Mouse (Mus musculus): ENCODE measurements at regions not wholly inside any gene's neighbourhood (a gene's known extent, or its start where the extent isn't known, plus 50 kb on each side); places are given as distances from the start of the nearest gene placed in this dataset.

- H3K9ac ChIP-seq (ENCODE audit: low read depth, poor library complexity, severe bottlenecking) = no peak overlapping the region
- no peaks in the 10 kb centered on the region; the same call in 1 of the 2 replicates for H3K27me3 ChIP-seq (ENCODE audit: control insufficient read depth, insufficient read depth, low read length, poor library complexity, severe bottlenecking)
- no peak overlapping the region for H3K27ac ChIP-seq (ENCODE audit: insufficient read depth, low read length)
- TF ChIP-seq CTCF (IDR thresholded peaks at IDR 0.05; ENCODE audit: low read depth, low read length) (no peak), POLR2A (IDR thresholded peaks at IDR 0.05; ENCODE audit: insufficient read depth, low read length) (no peak), EP300 (IDR thresholded peaks at IDR 0.05; ENCODE audit: insufficient read depth, low read depth, low read length) (no peak)
- no peak overlapping the region for H3K4me3 ChIP-seq (ENCODE audit: low read depth, low read length)
- H3K36me3 ChIP-seq (ENCODE audit: control insufficient read depth, insufficient read depth, low read length, poor library complexity, severe bottlenecking) = no peaks in the 10 kb centered on the region
- no peaks in the 10 kb centered on the region for H3K4me1 ChIP-seq (ENCODE audit: control insufficient read depth, insufficient read depth, low read length)
- no peaks in the 10 kb centered on the region for H3K9me3 ChIP-seq (replicated peaks; ENCODE audit: control insufficient read depth, insufficient read depth, low read length, poor library complexity, severe bottlenecking)
Observed at GRCm38 (mm10) chr15:57610006-57610405, 132.6 kb upstream of the Slc22a22 start.

GRCm38 (mm10) chr15:57608519-57608918 lies 131.1 kb upstream of the Slc22a22 start:
- Histone ChIP-seq H3K9ac (ENCODE audit: low read depth, poor library complexity, severe bottlenecking) (no peak overlapping the region), H3K4me3 (ENCODE audit: low read depth, low read length) (no peak overlapping the region), H3K27ac (ENCODE audit: insufficient read depth, low read length) (no peak overlapping the region), H3K36me3 (ENCODE audit: control insufficient read depth, insufficient read depth, low read length, poor library complexity, severe bottlenecking) (no peaks in the 10 kb centered on the region), H3K9me3 (replicated peaks; ENCODE audit: control insufficient read depth, insufficient read depth, low read length, poor library complexity, severe bottlenecking) (no peaks in the 10 kb centered on the region), H3K27me3 (ENCODE audit: control insufficient read depth, insufficient read depth, low read length, poor library complexity, severe bottlenecking) (no peaks in the 10 kb centered on the region; the same call in 1 of the 2 replicates), H3K4me1 (ENCODE audit: control insufficient read depth, insufficient read depth, low read length) (no peaks in the 10 kb centered on the region)
- TF ChIP-seq CTCF (IDR thresholded peaks at IDR 0.05; ENCODE audit: low read depth, low read length) (no peak), EP300 (IDR thresholded peaks at IDR 0.05; ENCODE audit: insufficient read depth, low read depth, low read length) (no peak), POLR2A (IDR thresholded peaks at IDR 0.05; ENCODE audit: insufficient read depth, low read length) (no peak)

- H3K36me3 ChIP-seq (ENCODE audit: control insufficient read depth, insufficient read depth, low read length, poor library complexity, severe bottlenecking) = no peaks in the 10 kb centered on the region
- TF ChIP-seq CTCF (IDR thresholded peaks at IDR 0.05; ENCODE audit: low read depth, low read length) (peak; percentile 75), POLR2A (IDR thresholded peaks at IDR 0.05; ENCODE audit: insufficient read depth, low read length) (no peak)
- no peak overlapping the region for H3K4me3 ChIP-seq (ENCODE audit: low read depth, low read length)
- no peak overlapping the region for H3K9ac ChIP-seq (ENCODE audit: low read depth, poor library complexity, severe bottlenecking)
- H3K27me3 ChIP-seq (ENCODE audit: control insufficient read depth, insufficient read depth, low read length, poor library complexity, severe bottlenecking) = no peaks in the 10 kb centered on the region
- no peaks in the 10 kb centered on the region for H3K4me1 ChIP-seq (ENCODE audit: control insufficient read depth, insufficient read depth, low read length)
- no peak overlapping the region for H3K27ac ChIP-seq (ENCODE audit: insufficient read depth, low read length)
- no peaks in the 10 kb centered on the region for H3K9me3 ChIP-seq (replicated peaks; ENCODE audit: control insufficient read depth, insufficient read depth, low read length, poor library complexity, severe bottlenecking)
Observed at GRCm38 (mm10) chr15:57600562-57600961, 123.1 kb upstream of the Slc22a22 start.

- Histone ChIP-seq H3K9me3 (replicated peaks; ENCODE audit: control insufficient read depth, insufficient read depth, low read length, poor library complexity, severe bottlenecking) (no peaks in the 10 kb centered on the region), H3K4me1 (ENCODE audit: control insufficient read depth, insufficient read depth, low read length) (no peaks in the 10 kb centered on the region), H3K36me3 (ENCODE audit: control insufficient read depth, insufficient read depth, low read length, poor library complexity, severe bottlenecking) (no peaks in the 10 kb centered on the region), H3K27ac (ENCODE audit: insufficient read depth, low read length) (no peak overlapping the region), H3K27me3 (ENCODE audit: control insufficient read depth, insufficient read depth, low read length, poor library complexity, severe bottlenecking) (no peaks in the 10 kb centered on the region), H3K4me3 (ENCODE audit: low read depth, low read length) (no peak overlapping the region), H3K9ac (ENCODE audit: low read depth, poor library complexity, severe bottlenecking) (no peak overlapping the region)
- TF ChIP-seq EP300 (IDR thresholded peaks at IDR 0.05; ENCODE audit: insufficient read depth, low read depth, low read length) (no peak), POLR2A (IDR thresholded peaks at IDR 0.05; ENCODE audit: insufficient read depth, low read length) (no peak)
Observed at GRCm38 (mm10) chr15:57593326-57594004, 116.0 kb upstream of the Slc22a22 start.

- Histone ChIP-seq H3K27me3 (ENCODE audit: control insufficient read depth, insufficient read depth, low read length, poor library complexity, severe bottlenecking) (no peaks in the 10 kb centered on the region), H3K27ac (ENCODE audit: insufficient read depth, low read length) (no peak overlapping the region), H3K9me3 (replicated peaks; ENCODE audit: control insufficient read depth, insufficient read depth, low read length, poor library complexity, severe bottlenecking) (no peaks in the 10 kb centered on the region), H3K36me3 (ENCODE audit: control insufficient read depth, insufficient read depth, low read length, poor library complexity, severe bottlenecking) (no peaks in the 10 kb centered on the region), H3K4me1 (ENCODE audit: control insufficient read depth, insufficient read depth, low read length) (no peaks in the 10 kb centered on the region), H3K4me3 (ENCODE audit: low read depth, low read length) (no peak overlapping the region), H3K9ac (ENCODE audit: low read depth, poor library complexity, severe bottlenecking) (no peak overlapping the region)
- no peak for TF ChIP-seq CTCF (IDR thresholded peaks at IDR 0.05; ENCODE audit: low read depth, low read length)
- TF ChIP-seq POLR2A (IDR thresholded peaks at IDR 0.05; ENCODE audit: insufficient read depth, low read length) = no peak
- TF ChIP-seq EP300 (IDR thresholded peaks at IDR 0.05; ENCODE audit: insufficient read depth, low read depth, low read length) = no peak
Observed at GRCm38 (mm10) chr15:57590597-57591219, 113.3 kb upstream of the Slc22a22 start.
